Mouse (Mus musculus): ENCODE data around the gene Sec23b.

The Sec23b gene

GRCm38 (mm10) chr2:144601576-144601975 lies 45.5 kb downstream of the Sec23b start:
- DNase-seq (ENCODE audit: low spot score): no peak

GRCm38 (mm10) chr2:144613956-144614355 lies 57.9 kb downstream of the Sec23b start:
- no peak for DNase-seq (ENCODE audit: low spot score)

GRCm38 (mm10) chr2:144617074-144617874 lies 61.2 kb downstream of the Sec23b start:
- no peak for DNase-seq (ENCODE audit: low spot score)

GRCm38 (mm10) chr2:144621491-144621890 lies 65.5 kb downstream of the Sec23b start:
- DNase-seq (ENCODE audit: low spot score): peak; percentile 57

GRCm38 (mm10) chr2:144633551-144633950 lies 77.5 kb downstream of the Sec23b start:
- DNase-seq (ENCODE audit: low spot score): no peak

GRCm38 (mm10) chr2:144634231-144634630 lies 78.2 kb downstream of the Sec23b start:
- no peak for DNase-seq (ENCODE audit: low spot score)

- no peak for DNase-seq (ENCODE audit: low spot score)
Observed at GRCm38 (mm10) chr2:144634729-144635128, 78.7 kb downstream of the Sec23b start.

GRCm38 (mm10) chr2:144635644-144636320 lies 79.8 kb downstream of the Sec23b start:
- DNase-seq (ENCODE audit: low spot score): peak; percentile 78

- DNase-seq (ENCODE audit: low spot score): no peak
Observed at GRCm38 (mm10) chr2:144637204-144637603, 81.2 kb downstream of the Sec23b start.

GRCm38 (mm10) chr2:144637671-144638395 lies 81.8 kb downstream of the Sec23b start:
- no peak for DNase-seq (ENCODE audit: low spot score)

- peak; percentile 21 for DNase-seq (ENCODE audit: low spot score)
Observed at GRCm38 (mm10) chr2:144638719-144639118, 82.7 kb downstream of the Sec23b start.

GRCm38 (mm10) chr2:144640101-144640500 lies 84.1 kb downstream of the Sec23b start:
- DNase-seq (ENCODE audit: low spot score): peak; percentile 9

All from embryo, embryonic 10 days (tissue).